Mouse (Mus musculus) spleen, postnatal 10 days (tissue): ENCODE results near the gene Gipc2.

ENCODE experiments used
- DNase-seq, 2 experiments: peaks; one replicate each; pipeline ENCODE4 v3.0.0; 2021 to 2022; ENCODE audit warnings: low spot score in 2 of 2

Gipc2 gene

GRCm38 (mm10) chr3:152190679-152191477 lies 24.8 kb upstream of the Gipc2 start:
- DNase-seq = no peak

- DNase-seq = no peak
These were observed 23.3 kb upstream of the Gipc2 start for GRCm38 (mm10) chr3:152189306-152189705.

GRCm38 (mm10) chr3:152186106-152186505 lies 20.1 kb upstream of the Gipc2 start:
- no peak for DNase-seq

GRCm38 (mm10) chr3:152183522-152183921 lies 17.5 kb upstream of the Gipc2 start:
- DNase-seq = no peak

- no peak for DNase-seq
These were observed 14.6 kb upstream of the Gipc2 start for GRCm38 (mm10) chr3:152180624-152181023.

- no peak for DNase-seq
These were observed 13.3 kb upstream of the Gipc2 start for GRCm38 (mm10) chr3:152179285-152179684.

- no peak for DNase-seq
These were observed 12.8 kb upstream of the Gipc2 start for GRCm38 (mm10) chr3:152178816-152179215.

GRCm38 (mm10) chr3:152172322-152172935 lies 6.4 kb upstream of the Gipc2 start:
- DNase-seq = no peak

GRCm38 (mm10) chr3:152171862-152172261 lies 5.8 kb upstream of the Gipc2 start:
- no peak for DNase-seq

- DNase-seq = no peak
These were observed 5.2 kb upstream of the Gipc2 start for GRCm38 (mm10) chr3:152171236-152171635.

GRCm38 (mm10) chr3:152170407-152170806 lies 4.4 kb upstream of the Gipc2 start:
- DNase-seq = no peak

- no peak for DNase-seq
These were observed 2.0 kb upstream of the Gipc2 start for GRCm38 (mm10) chr3:152168007-152168406.

- no peak for DNase-seq
These were observed 845 bp upstream of the Gipc2 start for GRCm38 (mm10) chr3:152166699-152167451.

- DNase-seq = no peak
These were observed 505 bp downstream of the Gipc2 start for GRCm38 (mm10) chr3:152165351-152166098.

GRCm38 (mm10) chr3:152165014-152165350 lies 1.0 kb downstream of the Gipc2 start:
- no peak for DNase-seq

GRCm38 (mm10) chr3:152163320-152163719 lies 2.7 kb downstream of the Gipc2 start:
- no peak for DNase-seq

GRCm38 (mm10) chr3:152160607-152161006 lies 5.4 kb downstream of the Gipc2 start:
- DNase-seq = no peak

GRCm38 (mm10) chr3:152159321-152159720 lies 6.7 kb downstream of the Gipc2 start:
- DNase-seq = no peak

GRCm38 (mm10) chr3:152158344-152159291 lies 7.4 kb downstream of the Gipc2 start:
- no peak for DNase-seq

GRCm38 (mm10) chr3:152156816-152157496 lies 9.1 kb downstream of the Gipc2 start:
- no peak for DNase-seq
